Mouse (Mus musculus) limb, embryonic 11.5 days (tissue): ENCODE results near the gene Lipe. TPM values are rescaled to one million over a fixed set of nuclear protein-coding genes. Genes with fewer than 3 reads are reported as not detected.

Experiments
- ATAC-seq: fragments of 200-750 bp; cut with Nextera tagmentation; 2 replicates; pipeline ENCODE4 v1.8.0; 2017; ENCODE audit warnings: low read depth; ENCODE audit not compliant: insufficient number of reproducible peaks, low FRiP score, low TSS enrichment
- DNase-seq: peaks from one replicate; pipeline ENCODE4 v3.0.0-alpha.2; 2015; ENCODE audit warnings: low spot score
- H3K27ac ChIP-seq: fragments of 300-500 bp; sonication (generic); replicated peaks from 2 replicates; pipeline ENCODE4 v1.5.1; 2014; ENCODE audit warnings: low read depth, mild to moderate bottlenecking, low read length
- H3K27me3 ChIP-seq: fragments of 300-500 bp; sonication (generic); 2 replicates; pipeline ENCODE4 v1.6.1; 2014; ENCODE audit warnings: mild to moderate bottlenecking, low read length, mixed read lengths; ENCODE audit not compliant: control insufficient read depth, insufficient read depth
- H3K36me3 ChIP-seq: fragments of 300-500 bp; sonication (generic); 2 replicates; pipeline ENCODE4 v1.6.1; 2014; ENCODE audit warnings: mild to moderate bottlenecking, low read length, moderate library complexity, mixed read lengths; ENCODE audit not compliant: control insufficient read depth, insufficient read depth
- H3K4me1 ChIP-seq: fragments of 300-500 bp; sonication (generic); 2 replicates; pipeline ENCODE4 v1.6.1; 2014; ENCODE audit warnings: low read length, mixed read lengths; ENCODE audit not compliant: control insufficient read depth, insufficient read depth
- H3K4me2 ChIP-seq: fragments of 300-500 bp; sonication (generic); 2 replicates; pipeline ENCODE4 v1.6.1; 2014; ENCODE audit warnings: low read depth, mild to moderate bottlenecking, moderate library complexity; ENCODE audit not compliant: severe bottlenecking
- H3K4me3 ChIP-seq: fragments of 300-500 bp; sonication (generic); 2 replicates; pipeline ENCODE4 v1.5.1; 2014; ENCODE audit warnings: low read depth, low read length
- H3K9ac ChIP-seq: fragments of 300-500 bp; sonication (generic); 2 replicates; pipeline ENCODE4 v1.6.1; 2014; ENCODE audit warnings: mild to moderate bottlenecking, low read length
- H3K9me3 ChIP-seq: fragments of 300-500 bp; sonication (generic); 2 replicates; pipeline ENCODE4 v1.6.1; 2016; ENCODE audit warnings: low read length; ENCODE audit not compliant: control insufficient read depth
- WGBS: fragments of 180-500 bp; shearing (Covaris S2); extraction: QIAGEN DNeasy Blood & Tissue Kit; methylation state at CpG from one replicate; pipeline ENCODE4 v1.1.7; 2014; 5-methylcytosine and 5-hydroxymethylcytosine counted together
- polyA plus RNA-seq: library from polyadenylated mRNA; unstranded; fragments of >200 nt; fragmentation: Nextera tagmentation; extraction: Ambion mirVana; gene quantifications from 2 replicates; pipeline ENCODE4 v1.2.1, GENCODE M21; 2014

The Lipe gene
- polyA plus RNA-seq, 1 experiment from 2014 or later: 4.2 TPM

GRCm38 (mm10) chr7:25368333-25368732, 30.2 kb downstream of the Lipe start:
- no peak for ATAC-seq
- H3K36me3 ChIP-seq: peaks cover 5% of the 10 kb centered on the region; the same call in 1 of the 2 replicates
- no peak for DNase-seq
- no peak overlapping the region for H3K27ac ChIP-seq
- peaks cover 34% of the 10 kb centered on the region for H3K27me3 ChIP-seq
- WGBS: 28% methylated on average over 12 of the region's 12 CpGs
- H3K9me3 ChIP-seq: no peaks in the 10 kb centered on the region
- H3K4me1 ChIP-seq: peaks cover 5% of the 10 kb centered on the region
- H3K9ac ChIP-seq: no peak overlapping the region
- H3K4me3 ChIP-seq: no peak overlapping the region
- H3K4me2 ChIP-seq: no peak overlapping the region

GRCm38 (mm10) chr7:25367632-25368293, 30.7 kb downstream of the Lipe start:
- H3K27me3 ChIP-seq: peaks cover 34% of the 10 kb centered on the region
- peaks cover 5% of the 10 kb centered on the region for H3K4me1 ChIP-seq
- no peak overlapping the region for H3K27ac ChIP-seq
- H3K4me3 ChIP-seq: no peak overlapping the region
- WGBS: 2% methylated on average over 33 of the region's 33 CpGs
- no peaks in the 10 kb centered on the region for H3K9me3 ChIP-seq
- ATAC-seq (no peak), DNase-seq (peak; percentile 66)
- peaks cover 5% of the 10 kb centered on the region; the same call in 1 of the 2 replicates for H3K36me3 ChIP-seq
- H3K9ac ChIP-seq: peak overlapping the region; percentile 30
- no peak overlapping the region for H3K4me2 ChIP-seq

- H3K9ac ChIP-seq: no peak overlapping the region
- ATAC-seq (no peak), DNase-seq (no peak)
- no peak overlapping the region for H3K4me2 ChIP-seq
- H3K27ac ChIP-seq: no peak overlapping the region
- no peaks in the 10 kb centered on the region for H3K9me3 ChIP-seq
- no peak overlapping the region for H3K4me3 ChIP-seq
- H3K36me3 ChIP-seq: peaks cover 5% of the 10 kb centered on the region; the same call in 1 of the 2 replicates
- H3K4me1 ChIP-seq: peaks cover 5% of the 10 kb centered on the region
- peaks cover 34% of the 10 kb centered on the region for H3K27me3 ChIP-seq
- WGBS: 59% methylated on average over 13 of the region's 13 CpGs
Observed at GRCm38 (mm10) chr7:25365937-25366625, 32.4 kb downstream of the Lipe start.

- DNase-seq (no peak), ATAC-seq (no peak)
- WGBS: 96% methylated on average over 17 of the region's 17 CpGs
- H3K4me3 ChIP-seq: no peak overlapping the region
- peaks cover 19% of the 10 kb centered on the region for H3K27me3 ChIP-seq
- no peaks in the 10 kb centered on the region for H3K9me3 ChIP-seq
- peaks cover 5% of the 10 kb centered on the region for H3K4me1 ChIP-seq
- peaks cover 21% of the 10 kb centered on the region for H3K36me3 ChIP-seq
- no peak overlapping the region for H3K9ac ChIP-seq
- H3K4me2 ChIP-seq: no peak overlapping the region
- H3K27ac ChIP-seq: no peak overlapping the region
Observed at GRCm38 (mm10) chr7:25363632-25364031, 34.9 kb downstream of the Lipe start.

GRCm38 (mm10) chr7:25363151-25363550, 35.4 kb downstream of the Lipe start:
- no peak overlapping the region for H3K4me2 ChIP-seq
- H3K9me3 ChIP-seq: no peaks in the 10 kb centered on the region
- H3K9ac ChIP-seq: no peak overlapping the region
- no peak for ATAC-seq
- DNase-seq: no peak
- H3K27ac ChIP-seq: no peak overlapping the region
- H3K4me3 ChIP-seq: no peak overlapping the region
- peaks cover 14% of the 10 kb centered on the region for H3K27me3 ChIP-seq
- peaks cover 5% of the 10 kb centered on the region for H3K4me1 ChIP-seq
- H3K36me3 ChIP-seq: peaks cover 23% of the 10 kb centered on the region
- WGBS: 89% methylated on average over 19 of the region's 19 CpGs

GRCm38 (mm10) chr7:25358721-25359206, 39.7 kb downstream of the Lipe start:
- no peak for ATAC-seq
- WGBS: 89% methylated on average over 19 of the region's 19 CpGs
- no peak for DNase-seq
- Histone ChIP-seq H3K9ac (no peak overlapping the region), H3K27me3 (no peaks in the 10 kb centered on the region), H3K36me3 (peaks cover 28% of the 10 kb centered on the region), H3K4me2 (no peak overlapping the region), H3K9me3 (no peaks in the 10 kb centered on the region), H3K4me3 (no peak overlapping the region), H3K27ac (no peak overlapping the region), H3K4me1 (no peaks in the 10 kb centered on the region)

- no peak overlapping the region for H3K9ac ChIP-seq
- no peaks in the 10 kb centered on the region for H3K4me1 ChIP-seq
- peaks cover 32% of the 10 kb centered on the region; the same call in 1 of the 2 replicates for H3K36me3 ChIP-seq
- H3K9me3 ChIP-seq: peaks cover 6% of the 10 kb centered on the region; the same call in 1 of the 2 replicates
- DNase-seq: no peak
- H3K4me3 ChIP-seq: no peak overlapping the region
- WGBS: 85% methylated on average over 8 of the region's 8 CpGs
- no peaks in the 10 kb centered on the region for H3K27me3 ChIP-seq
- ATAC-seq: no peak
- H3K4me2 ChIP-seq: no peak overlapping the region
- no peak overlapping the region for H3K27ac ChIP-seq
Observed at GRCm38 (mm10) chr7:25348861-25349260, 49.6 kb downstream of the Lipe start.

- no peak overlapping the region for H3K9ac ChIP-seq
- no peak for DNase-seq
- ATAC-seq: peak; percentile 23; the same call in 1 of the 2 replicates
- H3K9me3 ChIP-seq: no peaks in the 10 kb centered on the region
- H3K4me3 ChIP-seq: no peak overlapping the region
- peaks cover 14% of the 10 kb centered on the region for H3K36me3 ChIP-seq
- H3K4me1 ChIP-seq: no peaks in the 10 kb centered on the region
- no peaks in the 10 kb centered on the region for H3K27me3 ChIP-seq
- no peak overlapping the region for H3K27ac ChIP-seq
- WGBS: 87% methylated on average over 20 of the region's 20 CpGs
- H3K4me2 ChIP-seq: no peak overlapping the region
Observed at GRCm38 (mm10) chr7:25341000-25341784, 57.3 kb downstream of the Lipe start.
